Mouse (Mus musculus) lung, embryonic 14.5 days (tissue): ENCODE measurements at regions not wholly inside any gene's neighbourhood (a gene's known extent, or its start where the extent isn't known, plus 50 kb on each side); places are given as distances from the start of the nearest gene placed in this dataset.
A peak's percentile ranks its signal among the peaks of the same experiment; 100 is the strongest.

Source experiments
- ATAC-seq: fragments of 200-750 bp; cut with Nextera tagmentation; 2 replicates; pipeline ENCODE4 v1.8.0; 2017; ENCODE audit warnings: mild to moderate bottlenecking, moderate TSS enrichment, moderate library complexity; ENCODE audit not compliant: insufficient read depth
- DNase-seq: peaks from one replicate; pipeline ENCODE4 v3.0.0-alpha.2; 2015
- H3K27ac ChIP-seq: fragments of 300-500 bp; sonication (generic); 2 replicates; pipeline ENCODE4 v1.5.1; 2014; ENCODE audit warnings: low read depth, mild to moderate bottlenecking, moderate library complexity
- H3K27me3 ChIP-seq: fragments of 300-500 bp; sonication (generic); 2 replicates; pipeline ENCODE4 v1.6.1; 2014; ENCODE audit warnings: low read length, control low read depth; ENCODE audit not compliant: insufficient read depth
- H3K36me3 ChIP-seq: fragments of 300-500 bp; sonication (generic); 2 replicates; pipeline ENCODE4 v1.6.1; 2014; ENCODE audit warnings: control low read depth; ENCODE audit not compliant: insufficient read depth
- H3K4me1 ChIP-seq: fragments of 300-500 bp; sonication (generic); 2 replicates; pipeline ENCODE4 v1.6.1; 2014; ENCODE audit warnings: antibody characterized with exemption, control low read depth; ENCODE audit not compliant: insufficient read depth
- H3K4me2 ChIP-seq: fragments of 300-500 bp; sonication (generic); 2 replicates; pipeline ENCODE4 v1.6.1; 2014; ENCODE audit warnings: mild to moderate bottlenecking
- H3K4me3 ChIP-seq: fragments of 300-500 bp; sonication (generic); 2 replicates; pipeline ENCODE4 v1.5.1; 2014; ENCODE audit warnings: low read depth, low read length
- H3K9ac ChIP-seq: fragments of 300-500 bp; sonication (generic); 2 replicates; pipeline ENCODE4 v1.6.1; 2014
- H3K9me3 ChIP-seq: fragments of 300-500 bp; sonication (generic); 2 replicates; pipeline ENCODE4 v1.6.1; 2016; ENCODE audit warnings: low read depth, low read length, control low read depth
- CTCF ChIP-seq: IDR thresholded peaks from 2 replicates; pipeline ENCODE4 v1.5.1; 2016; ENCODE audit warnings: antibody characterized with exemption, low read depth
- WGBS: fragments of 180-500 bp; shearing (Covaris S2); extraction: QIAGEN DNeasy Blood & Tissue Kit; methylation state at CpG from one replicate; pipeline ENCODE4 v1.1.7; 2014; 5-methylcytosine and 5-hydroxymethylcytosine counted together

DNA sequence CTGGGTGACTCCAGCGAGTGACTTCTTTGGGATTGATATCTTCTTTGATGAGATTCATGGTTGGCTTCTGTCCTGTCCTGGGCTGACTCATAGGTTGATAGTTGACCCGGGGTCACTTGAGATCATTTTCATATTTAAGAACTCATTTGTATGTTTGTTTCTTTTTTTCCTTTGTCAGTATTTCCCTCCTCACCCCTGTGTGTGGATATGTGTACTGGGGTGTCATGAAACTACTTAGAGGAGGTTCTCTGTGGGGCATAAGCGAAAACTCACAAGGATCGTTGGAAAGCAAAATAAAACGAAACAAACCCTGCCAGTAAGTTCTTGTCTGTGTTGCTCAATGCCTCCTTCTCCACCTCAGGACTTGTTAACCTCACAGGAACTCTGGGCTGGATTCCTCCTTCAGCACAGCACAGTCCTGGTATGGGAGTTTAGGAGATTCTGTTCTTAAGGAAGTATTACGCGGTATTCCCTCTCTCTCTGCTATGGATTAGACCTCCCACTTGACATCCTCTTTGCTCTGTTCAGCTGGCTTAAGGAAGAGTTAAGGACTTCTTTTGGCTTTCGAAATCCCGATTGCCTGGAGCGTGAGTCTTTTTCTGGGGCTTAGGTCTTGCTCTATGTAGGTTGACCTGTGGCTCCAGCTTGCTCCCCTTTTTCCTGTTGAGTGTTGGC, 1243.2 kb upstream of the A1bg start:
- Histone ChIP-seq H3K4me1 (no peaks in the 10 kb centered on the region), H3K27me3 (no peaks in the 10 kb centered on the region), H3K4me2 (no peak overlapping the region), H3K9me3 (no peaks in the 10 kb centered on the region), H3K27ac (no peak overlapping the region), H3K9ac (no peak overlapping the region), H3K4me3 (no peak overlapping the region), H3K36me3 (no peaks in the 10 kb centered on the region; the same call in 1 of the 2 replicates)
- 89% methylated on average over 10 of the region's 10 CpGs for WGBS
- no peak for ATAC-seq
- DNase-seq: no peak
- no peak for TF ChIP-seq CTCF

DNA sequence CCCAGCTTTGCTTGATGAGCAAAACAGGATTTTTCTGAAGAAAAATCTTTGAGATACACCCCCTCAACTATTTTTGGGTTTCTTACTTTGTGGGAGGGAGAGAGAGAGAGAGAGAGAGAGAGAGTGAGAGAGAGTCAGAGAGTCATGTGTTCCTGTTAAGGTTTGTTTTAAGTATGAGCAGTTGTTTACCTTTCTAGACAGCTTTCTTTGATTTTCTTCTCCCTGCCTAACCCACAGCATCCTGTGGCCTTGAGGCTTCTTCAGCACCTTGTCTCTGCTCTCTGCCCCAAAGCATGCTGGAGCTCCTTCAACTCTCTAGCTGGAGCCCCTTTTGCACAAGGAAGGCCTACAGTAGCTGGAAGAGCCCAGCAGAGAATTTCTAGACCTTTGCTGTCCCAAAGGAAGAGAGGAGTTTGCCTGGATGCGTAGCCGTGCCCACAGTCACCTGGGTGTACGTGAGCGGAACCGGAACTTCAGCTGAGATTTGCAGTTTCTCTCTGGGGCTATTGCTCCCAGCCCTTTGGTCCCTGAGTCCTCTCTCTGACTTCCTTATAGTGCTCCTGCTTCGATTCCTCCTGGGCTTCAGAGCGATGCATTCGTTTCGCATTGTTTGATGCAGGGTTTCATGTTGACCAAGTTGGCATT, 1242.1 kb upstream of the A1bg start:
- TF ChIP-seq CTCF: no peak
- Histone ChIP-seq H3K9ac (no peak overlapping the region), H3K4me1 (no peaks in the 10 kb centered on the region), H3K4me3 (no peak overlapping the region), H3K36me3 (no peaks in the 10 kb centered on the region; the same call in 1 of the 2 replicates), H3K4me2 (no peak overlapping the region), H3K9me3 (no peaks in the 10 kb centered on the region), H3K27me3 (no peaks in the 10 kb centered on the region), H3K27ac (no peak overlapping the region)
- 90% methylated on average over 9 of the region's 9 CpGs for WGBS
- no peak for ATAC-seq
- no peak for DNase-seq

DNA sequence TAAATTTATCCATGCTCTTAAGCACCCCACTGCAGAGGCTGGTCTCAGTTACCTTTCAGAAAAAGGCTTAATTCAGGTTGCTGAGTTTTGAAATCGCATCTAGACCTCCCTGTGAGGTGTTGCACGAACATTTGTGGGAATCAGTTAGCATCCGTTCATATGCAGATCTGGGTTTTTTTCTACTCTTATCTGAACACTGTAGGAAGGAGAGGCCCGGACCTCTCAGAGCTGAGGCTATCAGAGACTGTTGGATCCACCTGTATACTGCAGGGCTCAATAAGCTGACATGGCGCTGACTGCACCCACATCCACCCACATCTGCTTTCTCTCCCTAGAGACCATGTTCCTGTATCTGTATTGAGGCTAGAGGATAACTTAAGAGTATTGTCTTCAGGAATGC, 1240.4 kb upstream of the A1bg start:
- Histone ChIP-seq H3K27me3 (no peaks in the 10 kb centered on the region), H3K9ac (no peak overlapping the region), H3K9me3 (no peaks in the 10 kb centered on the region), H3K4me3 (no peak overlapping the region), H3K36me3 (no peaks in the 10 kb centered on the region; the same call in 1 of the 2 replicates), H3K4me2 (no peak overlapping the region), H3K27ac (no peak overlapping the region), H3K4me1 (no peaks in the 10 kb centered on the region)
- 83% methylated on average over 5 of the region's 5 CpGs for WGBS
- DNase-seq (no peak), ATAC-seq (no peak)
- TF ChIP-seq CTCF: no peak

DNA sequence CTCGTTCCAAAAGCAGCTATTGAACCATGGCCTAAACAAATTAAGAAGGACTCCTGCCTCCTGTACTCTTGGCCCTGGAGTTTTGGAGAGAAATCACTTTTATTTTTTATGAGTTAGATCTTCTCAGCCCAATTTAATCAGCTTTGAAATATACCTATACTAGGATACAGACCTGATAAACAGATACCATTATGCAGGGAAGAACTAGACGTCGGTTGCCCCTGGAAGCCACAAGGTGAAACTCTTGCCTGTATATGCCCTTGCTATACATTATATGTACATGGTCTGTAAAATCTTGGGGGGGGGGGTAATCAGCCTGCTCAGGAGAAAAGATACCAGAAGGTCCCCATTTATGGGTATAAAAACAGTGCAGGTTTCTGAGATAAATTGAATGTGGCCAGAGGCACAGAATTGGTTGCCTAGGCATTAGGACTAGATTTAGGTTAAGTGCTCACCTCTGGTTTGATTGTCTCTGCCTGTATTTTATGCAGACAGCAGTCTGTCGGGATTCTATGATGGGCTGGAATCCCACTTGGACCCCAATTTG, 1239.9 kb upstream of the A1bg start:
- Histone ChIP-seq H3K4me2 (no peak overlapping the region), H3K4me1 (no peaks in the 10 kb centered on the region), H3K4me3 (no peak overlapping the region), H3K27me3 (no peaks in the 10 kb centered on the region), H3K9ac (no peak overlapping the region), H3K9me3 (no peaks in the 10 kb centered on the region), H3K36me3 (no peaks in the 10 kb centered on the region; the same call in 1 of the 2 replicates), H3K27ac (no peak overlapping the region)
- DNase-seq (no peak), ATAC-seq (no peak)
- no peak for TF ChIP-seq CTCF
- WGBS: 82% methylated on average over 4 of the region's 4 CpGs

DNA sequence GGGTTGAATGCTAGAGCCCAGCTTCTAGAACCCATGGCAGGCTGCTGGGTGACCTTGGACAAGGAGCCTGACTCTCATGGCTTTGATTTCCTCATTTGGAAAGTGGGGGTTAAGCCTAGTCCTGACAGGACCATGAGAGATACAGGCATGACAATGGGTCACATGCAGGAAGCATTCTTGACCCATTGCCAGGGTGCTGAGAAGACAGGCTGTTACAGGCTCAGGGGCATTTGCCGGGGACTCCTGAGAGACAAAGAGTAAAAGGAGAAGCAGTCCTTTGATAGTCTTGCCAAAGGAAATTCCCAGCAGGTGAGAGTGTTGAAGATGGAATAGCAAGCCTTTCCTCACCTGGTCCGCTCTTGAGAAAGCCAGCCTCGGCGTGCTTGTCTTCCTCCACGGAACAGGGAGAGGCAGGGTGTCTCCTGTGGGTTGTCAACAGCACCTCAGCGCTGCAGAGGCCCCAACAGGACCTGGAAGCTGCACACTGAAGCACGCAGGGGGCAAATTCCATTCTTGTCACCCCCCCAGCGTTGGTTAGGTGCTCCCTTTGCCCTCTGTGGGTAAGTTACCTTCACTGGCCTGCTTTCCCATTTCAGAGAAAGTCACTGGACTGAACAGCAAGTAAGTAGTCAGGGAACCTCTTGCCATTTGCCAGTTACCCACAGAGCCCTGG, 1239.3 kb upstream of the A1bg start:
- no peak overlapping the region for H3K4me3 ChIP-seq
- no peak for ATAC-seq

DNA sequence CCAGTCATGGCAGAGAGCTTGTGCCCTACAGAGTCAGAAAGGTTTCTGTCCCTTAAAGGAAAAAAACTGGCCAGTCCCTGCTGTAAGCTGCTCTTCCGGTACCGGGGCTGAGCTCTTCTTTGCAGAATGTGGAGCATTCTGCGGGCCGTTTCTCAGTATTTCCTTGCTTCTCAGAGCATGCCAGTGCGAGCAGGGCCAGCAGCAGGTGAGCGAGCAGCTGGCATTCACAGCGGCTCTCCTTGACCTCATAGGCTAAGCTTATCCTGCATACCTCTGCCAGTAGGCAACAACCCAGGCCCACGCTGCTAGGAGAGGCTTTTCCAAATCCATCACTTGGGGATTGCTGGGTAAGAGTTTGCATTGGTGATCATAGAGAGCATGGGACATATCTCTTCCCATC, 1238.2 kb upstream of the A1bg start:
- TF ChIP-seq CTCF: no peak
- H3K36me3 ChIP-seq: no peaks in the 10 kb centered on the region
- H3K27ac ChIP-seq: no peak overlapping the region
- ATAC-seq (no peak), DNase-seq (no peak)
- H3K4me2 ChIP-seq: no peak overlapping the region
- no peaks in the 10 kb centered on the region for H3K27me3 ChIP-seq
- H3K9me3 ChIP-seq: no peaks in the 10 kb centered on the region
- no peak overlapping the region for H3K9ac ChIP-seq
- H3K4me3 ChIP-seq: no peak overlapping the region
- WGBS: 81% methylated on average over 8 of the region's 8 CpGs
- no peaks in the 10 kb centered on the region for H3K4me1 ChIP-seq

More for the DNA sequence above, 1239.3 kb upstream of the A1bg start:
- peak; percentile 25 for DNase-seq
- no peak for TF ChIP-seq CTCF
- H3K27me3 ChIP-seq: no peaks in the 10 kb centered on the region
- no peaks in the 10 kb centered on the region for H3K4me1 ChIP-seq
- H3K27ac ChIP-seq: no peak overlapping the region
- H3K36me3 ChIP-seq: no peaks in the 10 kb centered on the region
- WGBS: 63% methylated on average over 8 of the region's 8 CpGs
- no peaks in the 10 kb centered on the region for H3K9me3 ChIP-seq
- H3K9ac ChIP-seq: no peak overlapping the region
- no peak overlapping the region for H3K4me2 ChIP-seq
